Mouse (Mus musculus): ENCODE data around the gene Tenm1. TPM values are rescaled to one million over a fixed set of nuclear protein-coding genes. Genes with fewer than 3 reads are reported as not detected.

Gene Tenm1
- polyA plus RNA-seq, 1 experiment from 2014 or later = 14.3 TPM

GRCm38 (mm10) chrX:42718078-42718785, 710.7 kb downstream of the Tenm1 start:
- no peak overlapping the region for H3K4me3 ChIP-seq
- no peak for ATAC-seq (ENCODE audit: low read depth)
- H3K4me2 ChIP-seq = no peak overlapping the region
- no peak overlapping the region for H3K9ac ChIP-seq
- 73% methylated on average over 3 of the region's 3 CpGs for WGBS
- H3K36me3 ChIP-seq = no peaks in the 10 kb centered on the region
- no peaks in the 10 kb centered on the region for H3K9me3 ChIP-seq
- no peak overlapping the region for H3K27ac ChIP-seq (replicated peaks)
- H3K4me1 ChIP-seq (replicated peaks) = no peaks in the 10 kb centered on the region
- no peaks in the 10 kb centered on the region for H3K27me3 ChIP-seq

- ATAC-seq (ENCODE audit: low read depth) = no peak
- no peak overlapping the region for H3K4me3 ChIP-seq
- H3K27me3 ChIP-seq = no peaks in the 10 kb centered on the region
- no peaks in the 10 kb centered on the region for H3K4me1 ChIP-seq (replicated peaks)
- no peak overlapping the region for H3K27ac ChIP-seq (replicated peaks)
- H3K36me3 ChIP-seq = no peaks in the 10 kb centered on the region
- no peak overlapping the region for H3K9ac ChIP-seq
- WGBS = 64% methylated on average over 3 of the region's 3 CpGs
- no peak overlapping the region for H3K4me2 ChIP-seq
- H3K9me3 ChIP-seq = no peaks in the 10 kb centered on the region
Measured at GRCm38 (mm10) chrX:42700291-42700690, 728.6 kb downstream of the Tenm1 start.

GRCm38 (mm10) chrX:42647131-42647530, 781.8 kb downstream of the Tenm1 start:
- Histone ChIP-seq H3K9ac (no peak overlapping the region), H3K36me3 (no peaks in the 10 kb centered on the region), H3K9me3 (no peaks in the 10 kb centered on the region), H3K27ac (replicated peaks) (no peak overlapping the region), H3K4me3 (no peak overlapping the region), H3K27me3 (no peaks in the 10 kb centered on the region), H3K4me2 (no peak overlapping the region), H3K4me1 (replicated peaks) (no peaks in the 10 kb centered on the region)
- WGBS = 69% methylated on average over 3 of the region's 3 CpGs
- no peak for ATAC-seq (ENCODE audit: low read depth)

GRCm38 (mm10) chrX:42580521-42580920, 848.4 kb downstream of the Tenm1 start:
- Histone ChIP-seq H3K27ac (replicated peaks) (no peak overlapping the region), H3K4me2 (no peak overlapping the region), H3K27me3 (no peaks in the 10 kb centered on the region), H3K4me3 (no peak overlapping the region), H3K9me3 (no peaks in the 10 kb centered on the region), H3K4me1 (replicated peaks) (peaks cover 6% of the 10 kb centered on the region; the same call in 1 of the 2 replicates), H3K9ac (no peak overlapping the region), H3K36me3 (no peaks in the 10 kb centered on the region)
- no peak for ATAC-seq (ENCODE audit: low read depth)
- 47% methylated on average over 2 of the region's 2 CpGs for WGBS

GRCm38 (mm10) chrX:42558683-42559082, 870.2 kb downstream of the Tenm1 start:
- Histone ChIP-seq H3K9ac (no peak overlapping the region), H3K27me3 (no peaks in the 10 kb centered on the region), H3K36me3 (no peaks in the 10 kb centered on the region), H3K9me3 (no peaks in the 10 kb centered on the region), H3K4me2 (no peak overlapping the region), H3K27ac (replicated peaks) (no peak overlapping the region), H3K4me1 (replicated peaks) (no peaks in the 10 kb centered on the region), H3K4me3 (no peak overlapping the region)
- ATAC-seq (ENCODE audit: low read depth) = no peak
- 72% methylated on average over 4 of the region's 4 CpGs for WGBS

- no peak for ATAC-seq (ENCODE audit: low read depth)
- Histone ChIP-seq H3K4me1 (replicated peaks) (no peaks in the 10 kb centered on the region), H3K27me3 (no peaks in the 10 kb centered on the region), H3K4me2 (no peak overlapping the region), H3K36me3 (no peaks in the 10 kb centered on the region), H3K4me3 (no peak overlapping the region), H3K27ac (replicated peaks) (no peak overlapping the region), H3K9ac (no peak overlapping the region), H3K9me3 (no peaks in the 10 kb centered on the region)
- WGBS = 23% methylated on average over 7 of the region's 7 CpGs
Measured at GRCm38 (mm10) chrX:42557284-42557683, 871.6 kb downstream of the Tenm1 start.

GRCm38 (mm10) chrX:42548513-42548912, 880.4 kb downstream of the Tenm1 start:
- Histone ChIP-seq H3K27me3 (no peaks in the 10 kb centered on the region), H3K9ac (no peak overlapping the region), H3K4me1 (replicated peaks) (no peaks in the 10 kb centered on the region), H3K4me2 (no peak overlapping the region), H3K27ac (replicated peaks) (no peak overlapping the region), H3K36me3 (no peaks in the 10 kb centered on the region), H3K9me3 (no peaks in the 10 kb centered on the region), H3K4me3 (no peak overlapping the region)
- 82% methylated on average over 4 of the region's 4 CpGs for WGBS
- no peak for ATAC-seq (ENCODE audit: low read depth)

- 100% methylated on average over 1 of the region's 1 CpGs for WGBS
- ATAC-seq (ENCODE audit: low read depth) = no peak
Measured at GRCm38 (mm10) chrX:42545076-42545475, 883.9 kb downstream of the Tenm1 start.

GRCm38 (mm10) chrX:42540756-42541053, 888.2 kb downstream of the Tenm1 start:
- Histone ChIP-seq H3K9me3 (no peaks in the 10 kb centered on the region), H3K4me3 (no peak overlapping the region), H3K4me1 (replicated peaks) (no peaks in the 10 kb centered on the region), H3K9ac (no peak overlapping the region), H3K36me3 (no peaks in the 10 kb centered on the region), H3K27ac (replicated peaks) (no peak overlapping the region), H3K4me2 (peak overlapping the region; percentile 33), H3K27me3 (no peaks in the 10 kb centered on the region)
- 35% methylated on average over 5 of the region's 5 CpGs for WGBS
- no peak for ATAC-seq (ENCODE audit: low read depth)

More at GRCm38 (mm10) chrX:42545076-42545475, 883.9 kb downstream of the Tenm1 start:
- Histone ChIP-seq H3K9me3 (no peaks in the 10 kb centered on the region), H3K36me3 (no peaks in the 10 kb centered on the region), H3K4me1 (replicated peaks) (no peaks in the 10 kb centered on the region), H3K27me3 (no peaks in the 10 kb centered on the region), H3K9ac (no peak overlapping the region), H3K4me3 (no peak overlapping the region), H3K27ac (replicated peaks) (no peak overlapping the region), H3K4me2 (no peak overlapping the region)

GRCm38 (mm10) chrX:42540030-42540755, 888.7 kb downstream of the Tenm1 start:
- H3K4me1 ChIP-seq (replicated peaks) = no peaks in the 10 kb centered on the region
- ATAC-seq (ENCODE audit: low read depth) = peak; percentile 56; the same call in 1 of the 2 replicates
- no peaks in the 10 kb centered on the region for H3K27me3 ChIP-seq
- no peak overlapping the region for H3K9ac ChIP-seq
- H3K27ac ChIP-seq (replicated peaks) = no peak overlapping the region
- no peaks in the 10 kb centered on the region for H3K9me3 ChIP-seq
- peak overlapping the region; percentile 33 for H3K4me2 ChIP-seq
- H3K36me3 ChIP-seq = no peaks in the 10 kb centered on the region
- WGBS = 23% methylated on average over 3 of the region's 3 CpGs
- no peak overlapping the region for H3K4me3 ChIP-seq

- no peaks in the 10 kb centered on the region for H3K9me3 ChIP-seq
- no peak overlapping the region for H3K27ac ChIP-seq (replicated peaks)
- no peak overlapping the region for H3K4me2 ChIP-seq
- no peak for ATAC-seq (ENCODE audit: low read depth)
- no peaks in the 10 kb centered on the region for H3K27me3 ChIP-seq
- H3K4me3 ChIP-seq = no peak overlapping the region
- 54% methylated on average over 4 of the region's 4 CpGs for WGBS
- no peak overlapping the region for H3K9ac ChIP-seq
- no peaks in the 10 kb centered on the region; the same call in 1 of the 2 replicates for H3K4me1 ChIP-seq (replicated peaks)
- H3K36me3 ChIP-seq = no peaks in the 10 kb centered on the region
Measured at GRCm38 (mm10) chrX:42530703-42531102, 898.2 kb downstream of the Tenm1 start.

- H3K9me3 ChIP-seq = no peaks in the 10 kb centered on the region
- no peak for ATAC-seq (ENCODE audit: low read depth)
- H3K27me3 ChIP-seq = no peaks in the 10 kb centered on the region
- H3K36me3 ChIP-seq = no peaks in the 10 kb centered on the region
- no peak overlapping the region for H3K4me2 ChIP-seq
- no peak overlapping the region for H3K4me3 ChIP-seq
- no peak overlapping the region for H3K27ac ChIP-seq (replicated peaks)
- 89% methylated on average over 2 of the region's 2 CpGs for WGBS
- no peaks in the 10 kb centered on the region for H3K4me1 ChIP-seq (replicated peaks)
- H3K9ac ChIP-seq = no peak overlapping the region
Measured at GRCm38 (mm10) chrX:42522868-42523267, 906.1 kb downstream of the Tenm1 start.

GRCm38 (mm10) chrX:42512567-42512966, 916.4 kb downstream of the Tenm1 start:
- H3K9ac ChIP-seq = no peak overlapping the region
- ATAC-seq (ENCODE audit: low read depth) = no peak
- H3K9me3 ChIP-seq = no peaks in the 10 kb centered on the region
- no peak overlapping the region for H3K4me3 ChIP-seq
- no peaks in the 10 kb centered on the region for H3K36me3 ChIP-seq
- H3K27me3 ChIP-seq = no peaks in the 10 kb centered on the region
- no peak overlapping the region for H3K4me2 ChIP-seq
- no peaks in the 10 kb centered on the region for H3K4me1 ChIP-seq (replicated peaks)
- no peak overlapping the region for H3K27ac ChIP-seq (replicated peaks)
